Mouse (Mus musculus): ENCODE measurements around the gene Plekha7. TPM values are rescaled to one million over a fixed set of nuclear protein-coding genes. Genes with fewer than 3 reads are reported as not detected.
A peak's percentile ranks its signal among the peaks of the same experiment; 100 is the strongest.

Plekha7 gene
- total RNA-seq, 2 experiments from 2014 or later: not detected

- no peak for ATAC-seq (replicated peaks; ENCODE audit: low FRiP score, poor library complexity, severe bottlenecking)
Measured at GRCm38 (mm10) chr7:116194996-116195395, 113.2 kb downstream of the Plekha7 start.

GRCm38 (mm10) chr7:116192966-116193365 is 115.2 kb downstream of the Plekha7 start:
- no peak for ATAC-seq (replicated peaks; ENCODE audit: low FRiP score, poor library complexity, severe bottlenecking)

GRCm38 (mm10) chr7:116192096-116192595 is 116.0 kb downstream of the Plekha7 start:
- no peak for ATAC-seq (replicated peaks; ENCODE audit: low FRiP score, poor library complexity, severe bottlenecking)

GRCm38 (mm10) chr7:116191138-116191537 is 117.0 kb downstream of the Plekha7 start:
- no peak for ATAC-seq (replicated peaks; ENCODE audit: low FRiP score, poor library complexity, severe bottlenecking)

- no peak for ATAC-seq (replicated peaks; ENCODE audit: low FRiP score, poor library complexity, severe bottlenecking)
Measured at GRCm38 (mm10) chr7:116189708-116190107, 118.5 kb downstream of the Plekha7 start.

- no peak for ATAC-seq (replicated peaks; ENCODE audit: low FRiP score, poor library complexity, severe bottlenecking)
Measured at GRCm38 (mm10) chr7:116188391-116188790, 119.8 kb downstream of the Plekha7 start.

GRCm38 (mm10) chr7:116187521-116187920 is 120.7 kb downstream of the Plekha7 start:
- no peak for ATAC-seq (replicated peaks; ENCODE audit: low FRiP score, poor library complexity, severe bottlenecking)

- ATAC-seq (replicated peaks; ENCODE audit: low FRiP score, poor library complexity, severe bottlenecking): no peak
Measured at GRCm38 (mm10) chr7:116186847-116187246, 121.3 kb downstream of the Plekha7 start.

- no peak for ATAC-seq (replicated peaks; ENCODE audit: low FRiP score, poor library complexity, severe bottlenecking)
Measured at GRCm38 (mm10) chr7:116186156-116186555, 122.0 kb downstream of the Plekha7 start.

- no peak for ATAC-seq (replicated peaks; ENCODE audit: low FRiP score, poor library complexity, severe bottlenecking)
Measured at GRCm38 (mm10) chr7:116184358-116185057, 123.7 kb downstream of the Plekha7 start.

- no peak for ATAC-seq (replicated peaks; ENCODE audit: low FRiP score, poor library complexity, severe bottlenecking)
Measured at GRCm38 (mm10) chr7:116182451-116182850, 125.7 kb downstream of the Plekha7 start.

- ATAC-seq (replicated peaks; ENCODE audit: low FRiP score, poor library complexity, severe bottlenecking): no peak
Measured at GRCm38 (mm10) chr7:116181444-116181946, 126.7 kb downstream of the Plekha7 start.

GRCm38 (mm10) chr7:116178916-116179315 is 129.3 kb downstream of the Plekha7 start:
- ATAC-seq (replicated peaks; ENCODE audit: low FRiP score, poor library complexity, severe bottlenecking): no peak

- 0 out of 2 replicates have a peak, but pooled peaks have one; percentile 39 for ATAC-seq (replicated peaks; ENCODE audit: low FRiP score, poor library complexity, severe bottlenecking)
Measured at GRCm38 (mm10) chr7:116172774-116173173, 135.4 kb downstream of the Plekha7 start.

- no peak for ATAC-seq (replicated peaks; ENCODE audit: low FRiP score, poor library complexity, severe bottlenecking)
Measured at GRCm38 (mm10) chr7:116169426-116169825, 138.8 kb downstream of the Plekha7 start.

GRCm38 (mm10) chr7:116168224-116168623 is 140.0 kb downstream of the Plekha7 start:
- ATAC-seq (replicated peaks; ENCODE audit: low FRiP score, poor library complexity, severe bottlenecking): no peak

GRCm38 (mm10) chr7:116164232-116164631 is 143.9 kb downstream of the Plekha7 start:
- no peak for ATAC-seq (replicated peaks; ENCODE audit: low FRiP score, poor library complexity, severe bottlenecking)

GRCm38 (mm10) chr7:116161544-116161943 is 146.6 kb downstream of the Plekha7 start:
- 0 out of 2 replicates have a peak, but pooled peaks have one; percentile 44 for ATAC-seq (replicated peaks; ENCODE audit: low FRiP score, poor library complexity, severe bottlenecking)

- no peak for ATAC-seq (replicated peaks; ENCODE audit: low FRiP score, poor library complexity, severe bottlenecking)
Measured at GRCm38 (mm10) chr7:116156894-116157143, 151.4 kb downstream of the Plekha7 start.

- no peak for ATAC-seq (replicated peaks; ENCODE audit: low FRiP score, poor library complexity, severe bottlenecking)
Measured at GRCm38 (mm10) chr7:116156072-116156893, 151.9 kb downstream of the Plekha7 start.

Measured in erythroid progenitor cell, adult 5-6 weeks (primary cell).